Mouse (Mus musculus): Measurements from ENCODE around the gene Il3ra.

GRCm38 (mm10) chr14:14354511-14355359 is 8.7 kb downstream of the Il3ra start:
- no peak for TF ChIP-seq POLR2A (IDR thresholded peaks at IDR 0.05; ENCODE audit: low read depth, low read length)
- TF ChIP-seq CTCF (IDR thresholded peaks at IDR 0.05; ENCODE audit: extremely low read depth, insufficient read depth, insufficient read length, insufficient replicate concordance) = no peak
